Mouse (Mus musculus): ENCODE data around the gene Rnf114.

Gene Rnf114

DNA sequence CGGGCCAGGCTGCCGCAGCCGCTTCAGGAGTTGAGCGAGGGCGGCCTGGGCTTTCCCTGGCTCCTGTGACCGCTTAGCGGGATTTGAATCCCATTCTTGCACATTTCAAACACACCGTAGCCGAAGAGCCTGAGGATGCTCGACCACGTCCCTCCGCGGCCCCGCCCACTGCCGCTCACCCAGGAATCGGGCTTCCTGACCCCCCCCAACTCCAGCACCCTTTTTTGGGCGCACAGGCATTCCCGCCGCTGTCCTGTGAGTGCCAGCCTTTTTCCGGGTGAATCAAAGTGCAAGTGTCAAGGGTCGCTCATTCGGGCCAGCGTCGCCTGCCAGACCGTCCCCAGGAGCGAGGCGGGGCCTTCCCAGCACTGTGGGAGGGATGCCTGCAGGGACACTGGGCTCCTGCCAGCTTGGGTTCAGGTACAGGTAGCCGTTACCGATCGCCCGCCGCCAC lies 11.5 kb downstream of the Rnf114 start:
- DNase-seq (ENCODE audit: low read depth, low spot score) = peak; percentile 57

DNA sequence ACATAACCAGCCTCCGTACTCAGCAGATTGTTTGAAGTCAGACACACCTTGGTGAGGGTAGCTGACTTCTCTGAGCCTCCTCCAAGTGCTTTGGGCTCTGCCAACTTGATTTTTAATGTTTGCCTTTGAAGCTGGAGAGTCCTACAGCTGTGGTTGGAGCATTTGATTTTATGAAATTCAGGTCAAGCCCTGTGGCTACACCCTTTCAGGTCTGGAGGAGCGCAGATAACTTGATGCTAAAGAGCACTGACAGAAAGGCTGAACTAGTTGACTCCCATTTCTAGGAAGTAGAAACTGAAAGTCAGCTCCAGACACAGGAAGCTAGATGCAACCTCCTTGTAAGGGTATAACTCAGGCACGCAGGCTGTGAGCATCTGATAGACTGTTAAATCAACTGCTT lies 12.7 kb downstream of the Rnf114 start:
- no peak for DNase-seq (ENCODE audit: low read depth, low spot score)

DNA sequence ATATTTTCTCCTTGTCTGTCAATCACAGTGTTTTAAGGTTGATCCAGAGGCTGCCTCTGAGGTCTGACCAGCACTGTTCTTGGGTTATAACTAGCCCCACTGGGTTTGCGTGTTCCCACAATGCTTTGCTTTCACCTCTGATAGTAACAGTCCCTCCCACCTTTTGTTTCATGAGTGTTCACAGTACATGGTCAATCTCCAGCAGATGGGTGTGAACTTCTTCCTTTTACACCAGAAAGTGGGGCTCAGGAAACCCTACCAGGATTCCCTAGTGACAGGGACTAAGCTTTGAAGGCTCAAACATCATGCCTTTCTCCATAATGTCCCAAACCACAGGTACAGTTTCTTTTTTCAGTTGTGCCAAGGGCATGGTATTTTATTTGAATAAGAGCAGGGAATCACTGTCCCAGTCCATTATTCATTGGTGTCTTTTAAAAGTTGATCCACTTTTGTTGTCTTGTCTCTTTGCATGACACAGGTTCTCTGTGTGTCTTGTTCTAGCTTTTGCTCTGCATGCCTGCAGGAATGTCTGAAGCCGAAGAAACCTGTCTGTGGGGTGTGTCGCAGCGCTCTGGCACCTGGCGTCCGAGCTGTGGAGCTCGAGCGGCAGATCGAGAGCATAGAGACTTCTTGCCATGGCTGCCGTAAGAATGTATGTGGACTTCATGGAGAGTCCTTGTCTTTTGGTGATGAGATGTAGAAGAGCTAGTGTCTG lies 14.3 kb downstream of the Rnf114 start:
- DNase-seq (ENCODE audit: low read depth, low spot score) = no peak

DNA sequence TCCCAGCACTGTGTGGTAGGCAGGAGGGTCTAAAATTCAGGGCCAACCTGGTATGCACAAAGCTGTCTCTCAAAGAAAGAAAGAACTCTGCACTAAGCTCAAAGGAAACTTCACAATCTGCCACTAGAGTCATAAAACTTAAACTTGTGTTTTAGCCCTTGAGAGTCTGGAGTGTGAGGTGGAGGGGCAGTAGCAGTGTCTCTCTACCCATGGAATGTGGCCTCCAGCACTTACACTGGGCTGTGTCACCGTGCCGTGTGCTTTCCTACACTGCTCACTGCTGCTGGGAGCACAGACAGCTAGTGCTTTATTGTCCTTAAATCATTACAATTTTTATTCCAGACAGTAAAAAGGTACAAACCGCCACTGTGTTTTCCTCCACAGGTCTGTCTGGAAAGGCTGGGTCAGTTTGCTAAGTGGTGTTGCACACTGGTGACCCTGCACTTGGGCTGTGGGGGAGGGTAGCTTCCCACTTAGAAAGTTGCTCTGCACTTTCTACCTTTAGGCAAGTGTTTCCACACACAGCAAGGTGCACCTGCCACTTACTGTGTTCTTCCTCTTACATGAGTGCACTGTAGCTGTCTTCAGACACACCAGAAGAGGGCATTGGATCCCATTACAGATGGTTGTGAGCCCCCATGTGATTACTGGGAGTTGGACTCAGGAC lies 15.4 kb downstream of the Rnf114 start:
- no peak for DNase-seq (ENCODE audit: low read depth, low spot score)

DNA sequence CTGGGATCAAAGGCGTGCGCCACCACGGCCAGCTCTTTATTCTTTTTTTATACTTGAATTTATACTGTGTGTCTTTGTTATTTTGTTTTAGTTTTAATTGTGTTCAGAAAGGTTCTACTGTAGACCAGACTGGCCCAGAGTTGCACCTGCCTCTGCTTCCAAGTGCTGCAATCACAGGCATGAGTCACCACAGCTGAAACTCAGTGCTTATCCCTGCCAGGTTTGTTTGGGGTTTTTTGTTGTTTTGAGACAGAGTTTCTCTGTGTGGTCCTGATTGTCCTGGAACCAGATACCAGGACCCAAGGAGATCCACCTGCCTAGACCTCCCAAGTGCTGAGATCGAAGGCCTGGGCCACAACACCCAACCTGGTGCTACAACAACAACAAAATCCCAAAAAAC lies 16.1 kb downstream of the Rnf114 start:
- DNase-seq (ENCODE audit: low read depth, low spot score) = no peak

DNA sequence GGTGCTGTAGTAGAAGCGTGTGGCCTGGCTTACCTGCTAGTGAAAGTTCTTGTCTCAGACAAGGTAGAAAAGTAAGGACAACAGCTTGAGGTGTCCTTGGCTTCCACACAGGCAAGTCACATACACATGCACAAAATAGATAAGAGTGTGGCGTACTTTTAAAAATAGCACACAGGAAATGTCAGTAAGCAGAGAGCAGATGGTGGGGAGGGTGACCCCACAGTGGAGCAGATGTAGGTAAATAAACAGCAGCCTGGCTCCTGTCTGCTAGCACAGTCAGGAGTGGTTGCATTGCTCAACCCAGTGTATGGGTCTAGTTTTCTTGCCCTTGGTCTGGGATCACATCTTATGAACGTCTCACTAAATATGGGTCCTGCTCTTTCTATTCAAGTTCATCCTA lies 18.0 kb downstream of the Rnf114 start:
- peak; percentile 55 for DNase-seq (ENCODE audit: low read depth, low spot score)

DNA sequence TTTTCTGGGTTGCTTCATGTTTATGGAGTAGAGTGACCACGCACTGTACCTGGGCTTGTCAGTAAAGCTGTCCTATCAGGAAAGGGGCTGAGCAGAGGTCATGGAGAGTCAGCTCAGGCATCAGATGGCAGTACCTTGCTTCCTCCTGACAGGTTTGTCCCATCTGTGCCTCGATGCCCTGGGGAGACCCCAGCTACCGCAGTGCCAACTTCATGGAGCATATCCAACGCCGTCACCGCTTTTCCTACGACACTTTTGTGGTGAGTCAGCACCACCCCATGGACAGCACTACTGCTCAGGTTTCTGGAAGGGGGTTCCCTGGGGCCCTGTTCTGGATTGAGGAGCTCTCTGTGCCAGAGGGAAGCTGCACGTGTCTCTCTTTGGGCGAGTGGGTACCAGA lies 19.9 kb downstream of the Rnf114 start:
- DNase-seq (ENCODE audit: low read depth, low spot score) = no peak

DNA sequence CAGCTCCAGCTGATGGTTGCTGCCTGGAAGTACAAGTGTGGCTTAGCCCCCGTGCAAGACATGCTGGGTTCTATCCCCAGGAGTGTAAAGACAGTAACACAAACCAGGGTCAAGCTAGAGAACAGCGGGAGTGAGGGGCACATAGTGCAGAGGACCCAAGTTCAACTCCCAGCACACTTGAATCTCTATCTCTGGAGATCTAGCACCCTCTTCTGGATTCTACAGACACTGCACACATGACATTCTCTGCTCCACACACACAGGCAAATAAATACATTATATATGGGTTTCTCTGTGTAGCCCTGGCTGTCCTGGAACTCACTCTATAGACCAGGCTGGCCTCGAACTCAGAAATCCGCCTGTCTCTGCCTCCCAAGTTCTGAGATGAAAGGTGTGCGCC lies 20.5 kb downstream of the Rnf114 start:
- DNase-seq (ENCODE audit: low read depth, low spot score) = peak; percentile 49

DNA sequence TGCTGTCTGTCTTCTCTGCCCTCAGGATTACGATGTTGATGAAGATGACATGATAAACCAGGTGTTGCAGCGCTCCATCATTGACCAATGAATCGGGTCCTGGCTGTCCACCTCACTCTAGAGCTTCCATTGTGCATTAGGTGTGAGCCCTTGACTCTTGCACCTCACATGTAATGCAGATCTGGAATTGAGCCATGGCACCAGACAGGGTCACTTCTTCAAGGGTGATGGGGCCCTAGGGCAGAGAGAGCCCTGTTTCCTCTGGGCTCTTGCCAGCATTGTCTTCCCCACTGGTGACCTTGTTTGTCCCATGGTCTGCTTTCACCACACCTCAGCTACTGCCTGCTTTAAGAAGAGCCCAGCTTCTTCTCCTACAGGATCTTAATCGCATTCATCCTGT lies 22.2 kb downstream of the Rnf114 start:
- no peak for DNase-seq (ENCODE audit: low read depth, low spot score)

DNA sequence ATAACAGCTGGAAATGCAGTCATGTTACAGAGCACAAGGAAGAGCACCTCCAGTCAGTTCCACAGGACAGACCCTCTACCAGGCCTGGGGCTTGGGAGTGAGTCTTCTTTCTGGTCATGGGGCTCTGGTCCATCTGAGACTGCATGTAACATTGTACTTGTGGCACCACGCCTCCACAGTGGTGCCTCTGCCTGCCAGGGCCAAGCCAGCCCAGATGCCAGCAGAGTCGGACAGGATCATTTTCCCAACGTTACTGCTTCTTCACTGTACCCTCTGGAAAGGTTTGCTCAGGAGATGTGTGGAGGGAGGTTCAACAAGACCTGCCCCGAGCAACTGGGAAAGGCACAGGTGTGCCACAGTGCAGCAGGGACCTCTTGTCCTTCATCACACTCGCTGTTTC lies 23.2 kb downstream of the Rnf114 start:
- DNase-seq (ENCODE audit: low read depth, low spot score) = no peak

DNA sequence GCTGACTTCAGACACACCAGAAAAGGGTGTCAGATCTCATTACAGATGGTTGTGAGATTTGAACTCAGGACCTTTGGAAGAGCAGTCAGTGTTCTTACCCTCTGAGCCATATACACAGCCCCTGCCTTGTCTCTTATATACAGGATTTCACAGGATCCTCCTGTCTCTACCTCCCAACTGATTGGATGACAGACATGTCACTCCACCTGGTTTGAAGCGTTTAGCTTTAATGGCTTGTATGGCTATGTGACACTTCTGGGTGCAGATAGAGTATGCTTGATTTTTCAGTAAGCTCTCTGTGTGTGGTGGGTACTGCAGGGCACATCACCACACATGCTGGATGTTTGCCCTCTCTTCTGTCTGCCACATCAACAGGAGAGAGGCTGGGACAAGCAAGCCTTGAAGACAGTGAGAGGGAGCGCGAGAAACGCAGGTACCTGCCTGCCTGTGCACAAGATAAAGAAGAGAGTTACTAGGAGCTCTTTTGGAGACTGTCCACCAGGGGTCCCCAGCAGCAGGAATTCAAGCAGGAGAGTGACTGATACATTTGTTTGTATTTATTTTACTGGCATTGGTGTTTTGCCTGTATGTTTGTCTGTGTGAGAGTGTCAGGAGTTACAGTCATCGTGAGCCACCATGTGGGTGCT lies 27.3 kb downstream of the Rnf114 start:
- DNase-seq (ENCODE audit: low read depth, low spot score) = no peak

DNA sequence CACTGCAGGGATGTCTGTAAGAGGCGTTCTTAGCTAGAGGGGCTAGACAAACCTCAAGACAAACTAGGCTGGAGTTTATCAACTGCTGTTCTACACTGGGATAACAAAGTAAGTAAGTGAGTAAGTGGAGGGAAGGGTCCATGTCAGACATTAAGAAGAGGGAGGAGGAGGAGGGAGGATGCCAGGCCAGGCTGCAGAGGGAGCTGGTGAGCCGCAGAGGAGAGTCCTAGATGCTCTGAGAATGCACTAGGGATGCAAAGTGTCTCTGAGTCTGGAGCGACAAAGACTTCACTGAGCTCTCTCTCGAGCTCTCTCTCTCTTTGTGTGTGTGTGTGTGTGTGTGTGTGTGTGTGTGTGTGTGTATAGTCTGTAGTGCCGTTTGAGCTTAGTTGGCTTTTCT lies 35.8 kb downstream of the Rnf114 start:
- peak; percentile 57 for DNase-seq (ENCODE audit: low read depth, low spot score)

DNA sequence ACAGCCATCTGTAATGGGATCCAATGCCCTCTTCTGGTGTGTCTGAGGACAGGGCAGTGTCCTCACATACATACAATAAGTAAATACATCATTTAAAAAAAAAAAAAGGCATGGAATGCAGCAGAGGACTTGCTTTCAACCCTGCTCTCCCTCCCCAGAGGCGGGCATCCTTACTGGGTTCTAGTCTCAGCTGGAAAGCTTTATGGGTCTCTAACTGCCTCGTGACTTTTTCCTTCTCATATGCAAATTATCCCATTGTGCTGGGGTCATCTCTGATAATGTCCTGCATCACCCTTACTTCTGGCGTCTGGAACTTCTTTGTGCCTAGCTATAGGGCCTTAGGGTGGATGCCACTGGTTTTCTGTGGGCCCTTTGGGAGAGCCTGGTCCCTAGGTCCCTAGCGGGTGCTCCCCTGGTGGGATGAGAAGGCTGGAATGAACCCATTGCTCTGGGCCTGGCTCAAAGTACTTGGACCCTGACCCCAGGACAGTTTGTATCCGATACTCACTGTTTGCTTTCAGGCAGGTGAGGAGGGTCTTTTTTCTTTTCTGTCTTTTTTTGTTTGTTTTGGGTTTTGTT lies 37.6 kb downstream of the Rnf114 start:
- DNase-seq (ENCODE audit: low read depth, low spot score) = no peak

DNA sequence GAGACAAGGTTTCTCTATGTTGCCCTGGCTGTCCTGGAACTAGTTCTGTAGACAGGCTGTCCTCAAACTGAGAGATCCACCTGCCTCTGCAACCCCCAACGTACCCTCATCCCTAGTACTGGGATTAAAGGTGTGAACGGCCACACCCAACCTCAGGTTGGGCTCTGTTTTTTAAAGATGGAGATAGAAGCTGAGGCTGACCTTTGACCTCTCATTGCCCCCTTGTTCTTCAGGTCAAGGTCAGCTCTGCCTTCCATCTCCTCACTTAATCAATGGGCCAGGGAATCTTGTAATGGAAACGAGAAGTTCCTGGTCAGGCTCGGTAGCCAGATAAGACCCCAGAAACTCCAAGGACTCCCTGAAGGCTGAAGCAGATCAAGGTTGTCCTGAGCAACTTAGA lies 38.1 kb downstream of the Rnf114 start:
- no peak for DNase-seq (ENCODE audit: low read depth, low spot score)

DNA sequence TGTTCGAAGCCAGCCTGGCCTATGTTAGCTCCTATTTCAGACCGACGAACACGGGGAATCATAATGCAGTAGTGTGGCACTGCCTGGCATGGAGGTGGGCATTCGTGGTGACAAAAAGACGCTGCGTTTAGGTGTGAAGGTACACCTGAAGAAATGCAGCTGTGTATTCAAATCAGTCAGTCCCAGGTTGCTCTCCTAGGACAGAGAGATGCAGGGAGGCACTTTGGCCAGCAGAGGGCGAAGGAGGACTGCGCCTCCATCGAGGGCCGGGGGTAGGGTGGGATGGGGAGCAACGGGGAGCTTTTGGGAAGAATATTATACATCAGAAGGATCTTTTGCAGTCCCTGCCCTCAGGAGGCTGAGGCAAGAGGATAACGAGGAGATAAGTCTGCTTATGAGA lies 39.7 kb downstream of the Rnf114 start:
- DNase-seq (ENCODE audit: low read depth, low spot score) = peak; percentile 39

DNA sequence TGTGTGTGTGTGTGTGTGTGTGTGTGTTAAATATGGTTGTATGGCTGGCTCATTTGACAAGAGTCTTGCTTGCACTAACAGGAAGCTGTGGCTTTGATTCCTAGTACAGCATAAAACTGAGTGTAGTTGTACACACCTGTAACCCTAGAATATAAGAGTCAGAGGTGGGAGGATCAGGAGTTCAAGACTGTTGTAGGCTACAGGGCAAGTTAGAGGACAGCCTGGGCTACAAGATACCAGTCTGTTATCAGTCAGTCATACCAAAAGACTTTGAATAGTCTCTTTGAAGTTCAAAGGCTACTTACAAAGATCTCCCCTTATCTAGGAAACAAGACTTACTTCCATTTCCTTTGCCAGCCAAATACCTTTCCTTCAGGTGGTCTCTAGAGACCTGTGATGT lies 41.4 kb downstream of the Rnf114 start:
- DNase-seq (ENCODE audit: low read depth, low spot score) = no peak

DNA sequence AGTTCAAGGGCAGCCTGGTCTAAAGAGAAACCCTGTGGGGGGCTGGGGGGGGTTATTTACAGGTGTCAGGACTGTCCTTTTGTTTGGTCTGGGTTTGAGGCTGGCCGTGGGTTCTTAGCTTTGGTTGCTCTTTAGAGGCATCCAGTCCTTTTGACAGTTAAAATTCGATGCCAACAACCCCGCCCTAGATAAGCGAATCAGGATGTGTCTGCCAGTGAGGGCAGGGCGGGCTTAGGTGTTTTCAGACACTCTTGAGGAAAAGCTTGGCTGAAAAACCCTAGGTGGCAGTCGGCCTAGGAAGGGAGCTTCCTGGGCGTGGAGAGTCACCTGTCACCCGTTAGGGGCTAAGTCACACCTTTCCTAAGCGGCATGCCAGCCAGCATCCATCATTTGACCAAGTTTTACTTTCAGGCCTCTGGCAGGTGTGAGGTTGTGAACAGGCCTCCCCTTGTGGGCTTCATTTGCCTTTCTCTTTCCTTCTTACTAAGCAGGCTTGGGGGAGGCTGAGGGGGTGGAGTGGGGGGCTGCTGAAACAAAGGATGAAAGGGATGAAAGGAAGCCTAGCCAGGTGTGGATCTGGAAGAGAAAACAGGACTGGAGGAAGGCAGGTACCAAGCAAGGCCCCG lies 44.0 kb downstream of the Rnf114 start:
- DNase-seq (ENCODE audit: low read depth, low spot score) = no peak

DNA sequence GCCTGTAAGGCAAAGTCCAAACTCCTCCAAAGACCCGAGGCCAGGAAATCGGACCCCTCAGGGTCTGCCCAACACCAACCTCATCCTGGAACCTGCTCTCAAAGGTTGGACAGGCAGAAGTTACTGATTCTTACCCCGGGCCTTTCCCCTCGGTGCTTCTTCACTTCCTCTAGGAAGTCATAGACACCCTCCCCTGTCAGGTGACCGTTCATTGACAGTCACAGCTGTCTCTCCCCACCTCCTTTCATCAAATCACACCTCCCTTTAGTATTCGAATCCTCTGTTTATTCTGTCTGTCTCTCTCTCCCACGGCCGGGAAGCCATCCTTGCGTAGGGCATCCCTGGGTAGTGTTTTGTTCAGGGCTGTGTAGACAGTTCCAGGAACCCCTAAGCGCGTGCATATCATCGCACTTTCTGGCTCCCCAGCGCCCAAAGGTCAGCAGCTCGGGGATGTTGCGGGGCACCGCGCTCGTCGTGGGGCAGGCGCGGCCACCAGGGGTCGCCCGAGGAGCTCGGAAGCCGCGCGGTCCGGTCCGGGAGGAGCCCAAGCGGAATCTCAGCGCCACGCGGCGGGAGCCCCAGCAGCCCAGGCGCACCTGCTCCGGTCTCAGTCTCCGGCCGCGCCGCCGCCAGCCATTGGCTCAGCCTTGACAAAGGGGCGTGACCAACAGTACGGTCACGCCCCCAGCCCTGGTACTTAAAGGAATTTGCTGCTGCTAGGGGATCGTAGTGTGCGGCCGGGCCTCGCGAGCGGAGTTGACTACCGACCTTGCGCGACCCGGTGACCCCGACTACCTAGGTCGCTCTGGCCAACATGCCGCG lies 45.2 kb downstream of the Rnf114 start, which contains the start of gene Snai1:
Gene Snai1, plus strand, starts transcription at position 720 of the 822 bp plus-strand sequence.
- peak; percentile 93 for DNase-seq (ENCODE audit: low read depth, low spot score)

DNA sequence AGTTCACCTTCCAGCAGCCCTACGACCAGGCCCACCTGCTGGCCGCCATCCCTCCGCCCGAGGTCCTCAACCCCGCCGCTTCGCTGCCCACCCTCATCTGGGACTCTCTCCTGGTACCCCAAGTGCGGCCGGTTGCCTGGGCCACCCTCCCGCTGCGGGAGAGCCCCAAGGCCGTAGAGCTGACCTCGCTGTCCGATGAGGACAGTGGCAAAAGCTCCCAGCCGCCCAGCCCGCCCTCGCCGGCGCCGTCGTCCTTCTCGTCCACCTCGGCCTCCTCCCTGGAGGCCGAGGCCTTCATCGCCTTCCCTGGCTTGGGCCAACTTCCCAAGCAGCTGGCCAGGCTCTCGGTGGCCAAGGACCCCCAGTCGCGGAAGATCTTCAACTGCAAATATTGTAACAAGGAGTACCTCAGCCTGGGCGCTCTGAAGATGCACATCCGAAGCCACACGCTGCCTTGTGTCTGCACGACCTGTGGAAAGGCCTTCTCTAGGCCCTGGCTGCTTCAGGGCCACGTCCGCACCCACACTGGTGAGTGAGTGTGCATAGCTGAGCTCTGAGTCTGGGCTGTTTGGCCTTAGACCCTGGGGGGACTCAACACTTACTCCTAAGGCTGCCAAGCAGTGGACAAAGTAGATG lies 46.3 kb downstream of the Rnf114 start:
- DNase-seq (ENCODE audit: low read depth, low spot score) = no peak

All from brain, adult 2 months (tissue).